Mouse (Mus musculus) C2C12 (cell line): ENCODE measurements around the gene Rgs2.

ENCODE experiments used
- CTCF ChIP-seq: IDR thresholded peaks from one replicate; pipeline ENCODE4 v1.5.1; 2011; ENCODE audit not compliant: control insufficient read depth, insufficient read depth, insufficient read length
- FOSL1 ChIP-seq: IDR thresholded peaks from one replicate; pipeline ENCODE4 v1.8.0; 2011; ENCODE audit warnings: mild to moderate bottlenecking, low read length; ENCODE audit not compliant: poor library complexity, insufficient read depth, severe bottlenecking
- MAX ChIP-seq: IDR thresholded peaks from one replicate; pipeline ENCODE4 v1.6.1; 2011; ENCODE audit warnings: mild to moderate bottlenecking, control low read depth
- MYOD1 ChIP-seq: IDR thresholded peaks from one replicate; pipeline ENCODE4 v1.6.1; 2011; ENCODE audit warnings: low read depth; ENCODE audit not compliant: control insufficient read depth, insufficient read length
- MYOG ChIP-seq: IDR thresholded peaks from one replicate; pipeline ENCODE4 v1.6.1; 2011; ENCODE audit not compliant: control insufficient read depth, insufficient read length; ENCODE audit errors: extremely low read depth
- USF1 ChIP-seq: IDR thresholded peaks from one replicate; pipeline ENCODE4 v1.6.1; 2011; ENCODE audit warnings: low read depth, mild to moderate bottlenecking, control low read depth, moderate library complexity

- TF ChIP-seq FOSL1 (no peak), CTCF (no peak), USF1 (no peak), MYOG (no peak), MYOD1 (no peak), MAX (no peak)
Observed at GRCm38 (mm10) chr1:143984988-143985625, 18.9 kb downstream of the Rgs2 start.
